Mouse (Mus musculus) kidney, postnatal 10 days (tissue): ENCODE results near the gene Lama1.
"Not testable (repeated sequence)": the region's sequence is repeated elsewhere in the genome, so short reads cannot be mapped to it uniquely, and the experiment has no call there.

ENCODE experiments used
- DNase-seq: peaks from one replicate; pipeline ENCODE4 v3.0.0; 2021; ENCODE audit warnings: mixed read lengths

Gene Lama1

GRCm38 (mm10) chr17:67722055-67722454 lies 25.0 kb downstream of the Lama1 start:
- DNase-seq = no peak

GRCm38 (mm10) chr17:67722578-67722977 lies 25.5 kb downstream of the Lama1 start:
- DNase-seq = no peak

GRCm38 (mm10) chr17:67723175-67724067 lies 26.4 kb downstream of the Lama1 start:
- DNase-seq = no peak

GRCm38 (mm10) chr17:67726601-67727000 lies 29.5 kb downstream of the Lama1 start:
- DNase-seq = peak; percentile 40

- DNase-seq = peak; percentile 43
These were observed 31.7 kb downstream of the Lama1 start for GRCm38 (mm10) chr17:67728751-67729150.

GRCm38 (mm10) chr17:67731096-67731495 lies 34.0 kb downstream of the Lama1 start:
- no peak for DNase-seq

GRCm38 (mm10) chr17:67731964-67732363 lies 34.9 kb downstream of the Lama1 start:
- peak; percentile 26 for DNase-seq

GRCm38 (mm10) chr17:67733516-67733915 lies 36.5 kb downstream of the Lama1 start:
- no peak for DNase-seq

GRCm38 (mm10) chr17:67735722-67736121 lies 38.7 kb downstream of the Lama1 start:
- no peak for DNase-seq

- not testable (repeated sequence) for DNase-seq
These were observed 44.2 kb downstream of the Lama1 start for GRCm38 (mm10) chr17:67741229-67741628.

GRCm38 (mm10) chr17:67764167-67764871 lies 67.3 kb downstream of the Lama1 start:
- no peak for DNase-seq

GRCm38 (mm10) chr17:67773608-67774007 lies 76.5 kb downstream of the Lama1 start:
- no peak for DNase-seq

- DNase-seq = peak; percentile 50
These were observed 79.7 kb downstream of the Lama1 start for GRCm38 (mm10) chr17:67776764-67777163.

GRCm38 (mm10) chr17:67779812-67780211 lies 82.8 kb downstream of the Lama1 start:
- peak; percentile 64 for DNase-seq

GRCm38 (mm10) chr17:67791091-67791490 lies 94.0 kb downstream of the Lama1 start:
- DNase-seq = no peak

GRCm38 (mm10) chr17:67809171-67809570 lies 112.1 kb downstream of the Lama1 start:
- DNase-seq = no peak

GRCm38 (mm10) chr17:67813666-67814065 lies 116.6 kb downstream of the Lama1 start:
- no peak for DNase-seq

- DNase-seq = no peak
These were observed 118.7 kb downstream of the Lama1 start for GRCm38 (mm10) chr17:67815720-67816119.

GRCm38 (mm10) chr17:67816916-67817315 lies 119.9 kb downstream of the Lama1 start:
- no peak for DNase-seq

GRCm38 (mm10) chr17:67827431-67827830 lies 130.4 kb downstream of the Lama1 start:
- no peak for DNase-seq

- DNase-seq = no peak
These were observed 139.3 kb downstream of the Lama1 start for GRCm38 (mm10) chr17:67836146-67836895.

- peak; percentile 77 for DNase-seq
These were observed 140.5 kb downstream of the Lama1 start for GRCm38 (mm10) chr17:67837351-67838090.
